Mouse (Mus musculus) erythroblast, embryonic 14.5 days (primary cell): Measurements from ENCODE around the gene Usf1. TPM values are rescaled to one million over a fixed set of nuclear protein-coding genes. Genes with fewer than 3 reads are reported as not detected.

ENCODE experiments used
- H3K27me3 ChIP-seq: 2 replicates; pipeline ENCODE4 v1.6.1; 2012; ENCODE audit warnings: inconsistent platforms; ENCODE audit not compliant: control insufficient read depth
- H3K36me3 ChIP-seq: 2 replicates; pipeline ENCODE4 v1.6.1; 2012; ENCODE audit warnings: mild to moderate bottlenecking, inconsistent platforms; ENCODE audit not compliant: control insufficient read depth
- H3K4me1 ChIP-seq: 2 replicates; pipeline ENCODE4 v1.6.1; 2012; ENCODE audit warnings: inconsistent platforms; ENCODE audit not compliant: control insufficient read depth
- H3K4me3 ChIP-seq: replicated peaks from 2 replicates; pipeline ENCODE3; 2012; ENCODE audit warnings: moderate library complexity, mild to moderate bottlenecking, inconsistent platforms
- H3K9me3 ChIP-seq: 2 replicates; pipeline ENCODE4 v1.6.1; 2012; ENCODE audit warnings: low read length, inconsistent platforms, mixed read lengths; ENCODE audit not compliant: control insufficient read depth
- GATA1 ChIP-seq: IDR thresholded peaks from 2 replicates; pipeline ENCODE4 v1.6.1; 2012; ENCODE audit warnings: low read length, inconsistent platforms, mixed read lengths
- TAL1 ChIP-seq: IDR thresholded peaks from 3 replicates; pipeline ENCODE4 v1.6.1; 2012; ENCODE audit warnings: low read length, inconsistent platforms, mixed read lengths
- polyA plus RNA-seq: library from polyadenylated mRNA; stranded (reverse); fragments of >175 nt; gene quantifications from 2 replicates; pipeline ENCODE4 v1.2.3, GENCODE M21; 2012

Usf1 gene
- polyA plus RNA-seq, 1 experiment = 1.2 TPM

DNA sequence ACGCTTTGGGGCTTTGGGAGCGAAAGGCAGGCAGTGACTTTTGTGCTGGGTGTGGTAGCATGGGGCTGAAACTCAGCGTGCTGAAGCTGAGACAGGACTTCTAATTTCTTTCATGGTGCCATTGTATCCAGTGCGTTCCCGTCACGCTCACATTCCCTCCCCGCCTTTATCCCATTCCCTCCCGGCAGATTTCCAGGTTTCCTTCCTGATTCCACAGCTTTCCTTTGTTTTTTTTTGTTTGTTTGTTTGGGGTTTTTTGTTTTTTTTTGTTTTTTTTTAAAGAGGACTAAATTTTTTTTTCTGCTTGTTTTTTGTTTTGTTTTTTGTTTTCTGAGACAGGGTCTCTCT lies 31.3 kb downstream of the Usf1 start:
- H3K4me3 ChIP-seq = no peak overlapping the region
- H3K27me3 ChIP-seq = peaks cover 52% of the 10 kb centered on the region
- peaks cover 5% of the 10 kb centered on the region for H3K9me3 ChIP-seq
- no peaks in the 10 kb centered on the region; the same call in 1 of the 2 replicates for H3K36me3 ChIP-seq
- peaks cover 7% of the 10 kb centered on the region for H3K4me1 ChIP-seq
- TF ChIP-seq GATA1 (no peak), TAL1 (no peak)

DNA sequence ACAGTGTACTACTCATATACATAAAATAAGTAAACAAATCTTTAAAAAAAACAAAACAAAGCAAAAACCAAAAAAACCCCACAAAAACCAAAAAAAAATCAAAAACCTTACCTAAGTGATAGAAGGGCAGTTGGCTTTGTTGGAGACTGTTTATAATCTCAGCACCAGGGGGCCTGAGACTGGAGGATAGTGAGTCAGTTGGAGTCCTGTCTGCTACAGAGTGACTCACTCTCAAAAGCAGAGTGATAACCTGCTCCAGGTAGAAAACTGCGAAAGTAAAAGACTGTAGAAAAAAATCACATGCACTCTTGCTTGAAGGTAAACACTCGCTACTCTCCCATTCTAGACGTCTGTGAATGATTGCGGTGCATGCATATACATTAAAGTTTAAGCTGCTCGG lies 33.9 kb downstream of the Usf1 start:
- Histone ChIP-seq H3K4me3 (no peak overlapping the region), H3K4me1 (peaks cover 2% of the 10 kb centered on the region; the same call in 1 of the 2 replicates), H3K9me3 (peaks cover 5% of the 10 kb centered on the region), H3K36me3 (no peaks in the 10 kb centered on the region; the same call in 1 of the 2 replicates), H3K27me3 (peaks cover 26% of the 10 kb centered on the region)
- no peak for TF ChIP-seq GATA1
- TF ChIP-seq TAL1 = no peak

DNA sequence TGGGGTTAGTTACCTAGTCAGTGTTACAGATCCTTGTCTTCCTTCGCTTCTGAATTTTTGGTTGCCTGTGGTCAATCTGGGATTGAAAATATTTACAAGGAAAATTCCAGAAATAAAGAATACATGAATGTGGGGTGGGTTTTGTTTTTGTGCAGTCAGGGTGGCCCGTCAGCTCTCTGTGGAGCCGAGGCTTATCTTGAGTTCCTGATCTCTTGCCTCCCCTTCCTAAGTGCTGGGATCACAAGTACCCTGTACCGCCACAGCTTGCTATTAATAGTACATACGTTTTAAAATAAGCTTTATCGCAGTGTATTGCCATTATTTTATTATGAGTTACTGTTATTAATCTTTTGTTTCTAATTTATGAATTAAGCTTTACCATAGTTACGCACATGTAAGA lies 35.7 kb downstream of the Usf1 start:
- Histone ChIP-seq H3K4me3 (no peak overlapping the region), H3K9me3 (peaks cover 5% of the 10 kb centered on the region), H3K4me1 (peaks cover 2% of the 10 kb centered on the region; the same call in 1 of the 2 replicates), H3K36me3 (no peaks in the 10 kb centered on the region; the same call in 1 of the 2 replicates), H3K27me3 (peaks cover 8% of the 10 kb centered on the region)
- no peak for TF ChIP-seq TAL1
- no peak for TF ChIP-seq GATA1

DNA sequence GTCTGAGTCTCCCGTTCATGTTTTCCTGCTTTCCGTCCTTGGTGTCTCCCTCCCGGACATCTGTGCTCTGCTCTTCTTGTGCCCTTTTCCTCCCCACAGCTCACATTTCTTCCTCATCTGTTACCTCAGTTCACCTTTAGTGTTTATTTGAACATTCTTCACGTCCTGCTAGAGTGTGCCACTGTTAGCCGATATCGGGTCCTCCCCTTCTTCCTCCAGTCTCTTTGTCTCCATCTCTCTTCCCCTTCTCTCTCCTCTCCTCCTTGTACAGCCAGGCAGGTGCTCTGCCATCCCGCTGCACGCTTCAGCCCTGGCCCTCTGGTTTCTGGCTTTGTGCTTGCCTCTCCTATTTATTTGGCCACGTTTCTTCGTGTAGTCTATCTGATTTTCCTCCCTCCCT lies 36.6 kb downstream of the Usf1 start:
- Histone ChIP-seq H3K4me3 (no peak overlapping the region), H3K36me3 (no peaks in the 10 kb centered on the region; the same call in 1 of the 2 replicates), H3K4me1 (no peaks in the 10 kb centered on the region), H3K9me3 (peaks cover 5% of the 10 kb centered on the region), H3K27me3 (peaks cover 4% of the 10 kb centered on the region; the same call in 1 of the 2 replicates)
- TF ChIP-seq GATA1 (no peak), TAL1 (no peak)

DNA sequence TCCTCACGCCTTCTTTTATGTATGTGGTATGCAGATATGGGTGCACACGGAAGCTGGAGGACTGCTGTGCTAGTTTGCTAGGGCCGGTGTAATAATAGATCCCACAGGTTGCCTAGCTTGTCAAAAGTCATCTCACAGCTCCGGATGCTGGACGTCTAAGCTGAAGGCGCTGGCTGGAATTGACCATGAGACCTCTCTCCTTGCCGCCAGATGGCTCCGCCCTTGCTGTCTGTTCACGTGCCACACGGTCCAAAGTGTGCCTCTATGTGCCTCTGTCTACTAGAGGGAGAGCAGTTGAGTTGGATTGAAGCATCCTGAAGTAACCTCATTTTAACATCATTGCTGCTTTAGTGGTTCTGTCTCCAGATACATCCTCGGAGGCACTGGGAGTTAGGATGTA lies 38.9 kb downstream of the Usf1 start:
- H3K36me3 ChIP-seq = no peaks in the 10 kb centered on the region
- no peaks in the 10 kb centered on the region for H3K27me3 ChIP-seq
- no peak for TF ChIP-seq TAL1
- no peak for TF ChIP-seq GATA1
- H3K9me3 ChIP-seq = no peaks in the 10 kb centered on the region
- H3K4me1 ChIP-seq = no peaks in the 10 kb centered on the region
- H3K4me3 ChIP-seq = no peak overlapping the region

DNA sequence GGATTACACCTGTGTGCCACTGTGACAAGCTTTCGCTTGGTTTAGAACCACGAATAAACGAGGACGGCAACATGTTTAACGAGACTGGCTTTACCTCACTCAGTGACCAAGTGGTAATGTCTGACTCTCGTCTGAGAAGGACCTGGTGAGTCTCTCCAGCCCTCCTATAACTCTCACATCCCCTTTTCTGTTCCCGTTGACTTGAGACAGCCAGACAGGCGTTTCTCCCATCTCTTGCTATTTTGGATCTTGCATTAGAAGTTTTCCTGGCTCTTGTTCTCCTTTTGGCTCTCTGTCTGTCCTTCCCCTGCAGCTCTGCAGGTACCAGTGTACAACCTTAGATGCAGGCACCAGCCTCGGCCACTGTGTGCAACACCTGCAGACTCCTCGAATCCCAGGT lies 39.9 kb downstream of the Usf1 start:
- no peaks in the 10 kb centered on the region for H3K4me1 ChIP-seq
- no peaks in the 10 kb centered on the region for H3K36me3 ChIP-seq
- no peak for TF ChIP-seq GATA1
- TF ChIP-seq TAL1 = no peak
- H3K4me3 ChIP-seq = no peak overlapping the region
- no peaks in the 10 kb centered on the region for H3K27me3 ChIP-seq
- no peaks in the 10 kb centered on the region for H3K9me3 ChIP-seq

DNA sequence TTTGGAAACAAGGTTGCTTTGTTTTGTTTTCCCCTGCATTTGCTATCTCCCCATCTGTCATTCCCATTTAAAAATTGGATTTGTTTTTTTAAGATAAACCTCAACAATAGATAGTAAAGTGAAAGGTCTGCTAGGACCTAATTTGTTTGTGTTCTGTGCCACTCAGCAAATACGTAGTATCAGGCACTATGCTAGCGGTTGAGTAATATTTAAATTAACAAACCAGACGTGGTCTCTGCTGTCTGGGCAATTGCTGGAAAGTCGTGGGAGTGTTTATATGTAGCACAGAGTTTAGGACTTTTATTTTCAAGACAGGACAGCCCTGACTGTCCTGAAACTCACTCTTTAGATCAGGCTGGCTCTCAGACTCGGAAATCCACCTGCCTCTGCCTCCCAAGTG lies 41.4 kb downstream of the Usf1 start:
- Histone ChIP-seq H3K9me3 (no peaks in the 10 kb centered on the region), H3K27me3 (no peaks in the 10 kb centered on the region), H3K4me3 (no peak overlapping the region), H3K4me1 (no peaks in the 10 kb centered on the region), H3K36me3 (no peaks in the 10 kb centered on the region)
- no peak for TF ChIP-seq TAL1
- no peak for TF ChIP-seq GATA1

DNA sequence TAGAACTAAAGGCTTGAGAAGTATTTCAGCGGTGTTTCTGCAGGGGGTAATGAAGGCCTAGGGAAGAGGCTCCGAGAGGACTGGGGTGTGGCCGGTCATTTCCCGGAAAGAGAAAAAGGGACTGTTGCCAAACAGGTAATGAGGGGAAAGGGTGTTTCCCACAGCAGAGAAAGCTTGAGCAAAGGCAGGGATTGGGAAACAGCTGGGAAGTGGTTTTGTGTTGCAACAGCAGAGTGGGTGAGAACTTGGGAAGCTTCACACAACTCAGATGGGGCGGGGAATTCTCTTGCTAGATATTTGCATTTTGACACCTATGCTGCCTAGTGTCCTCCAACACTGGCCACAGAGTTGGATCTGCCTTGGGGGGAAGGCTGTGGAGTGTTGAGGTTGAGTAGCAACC lies 41.8 kb downstream of the Usf1 start:
- Histone ChIP-seq H3K9me3 (no peaks in the 10 kb centered on the region), H3K4me3 (no peak overlapping the region), H3K27me3 (no peaks in the 10 kb centered on the region), H3K36me3 (no peaks in the 10 kb centered on the region), H3K4me1 (no peaks in the 10 kb centered on the region)
- TF ChIP-seq GATA1 = no peak
- TF ChIP-seq TAL1 = no peak

DNA sequence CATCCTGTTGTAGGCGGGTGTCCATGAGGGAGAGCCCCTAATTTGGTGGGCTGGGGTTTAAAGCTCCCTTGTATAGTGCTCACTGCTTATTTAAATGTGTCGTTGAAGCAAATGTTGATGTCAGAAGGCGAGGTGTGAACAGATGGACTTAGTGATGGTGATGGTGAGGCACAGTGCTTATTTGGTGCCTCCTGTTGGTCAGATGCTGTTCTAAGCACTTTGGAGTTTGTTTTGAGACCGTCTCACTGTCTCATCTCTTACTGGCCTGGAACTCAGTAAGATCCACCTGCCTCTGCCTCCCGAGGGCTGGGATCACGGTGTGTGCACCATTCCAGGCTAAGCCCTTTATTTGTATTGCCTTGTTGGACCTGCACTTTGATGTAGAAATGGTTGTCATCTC lies 43.8 kb downstream of the Usf1 start:
- TF ChIP-seq TAL1 (no peak), GATA1 (no peak)
- Histone ChIP-seq H3K27me3 (no peaks in the 10 kb centered on the region), H3K4me3 (no peak overlapping the region), H3K4me1 (no peaks in the 10 kb centered on the region), H3K9me3 (no peaks in the 10 kb centered on the region), H3K36me3 (no peaks in the 10 kb centered on the region)

DNA sequence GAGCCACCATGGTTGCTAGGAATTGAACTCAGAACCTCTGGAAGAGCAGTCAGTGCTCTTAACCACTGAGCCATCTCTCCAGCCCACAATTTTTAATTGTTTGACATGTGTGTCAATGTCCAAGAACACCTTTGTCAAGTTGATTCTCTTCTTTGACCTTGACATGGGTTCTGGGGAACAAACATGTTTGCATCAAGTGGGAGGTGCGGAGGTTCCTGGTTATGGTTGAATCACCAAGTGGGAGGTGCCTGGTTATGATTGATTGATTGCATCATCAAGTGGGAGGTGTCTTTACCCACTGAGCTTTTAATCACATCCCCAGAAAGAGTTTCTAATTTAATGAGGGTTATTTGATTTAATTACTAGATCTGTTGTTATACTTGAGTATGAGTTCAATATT lies 46.5 kb downstream of the Usf1 start:
- H3K27me3 ChIP-seq = no peaks in the 10 kb centered on the region
- no peaks in the 10 kb centered on the region for H3K9me3 ChIP-seq
- no peaks in the 10 kb centered on the region for H3K4me1 ChIP-seq
- peaks cover 3% of the 10 kb centered on the region; the same call in 1 of the 2 replicates for H3K36me3 ChIP-seq
- TF ChIP-seq TAL1 (no peak), GATA1 (no peak)
- no peak overlapping the region for H3K4me3 ChIP-seq
